Mouse (Mus musculus): ENCODE measurements around the gene Cdc14b. TPM values are rescaled to one million over a fixed set of nuclear protein-coding genes. Genes with fewer than 3 reads are reported as not detected.

The Cdc14b gene
- polyA plus RNA-seq, 1 experiment from 2014 or later: 29.6 TPM

- ATAC-seq (ENCODE audit: insufficient number of reproducible peaks, insufficient read depth, low FRiP score, low TSS enrichment, low read depth): no peak
- no peaks in the 10 kb centered on the region for H3K27me3 ChIP-seq
- H3K9me3 ChIP-seq: peaks cover 69% of the 10 kb centered on the region
- no peaks in the 10 kb centered on the region for H3K4me1 ChIP-seq (replicated peaks)
- H3K36me3 ChIP-seq: peaks cover 83% of the 10 kb centered on the region
- H3K4me3 ChIP-seq (replicated peaks): no peak overlapping the region
- H3K9ac ChIP-seq (replicated peaks): no peak overlapping the region
- WGBS: 99% methylated on average over 25 of the region's 25 CpGs
- H3K4me2 ChIP-seq: no peak overlapping the region
- H3K27ac ChIP-seq: no peak overlapping the region
These were observed 105.3 kb downstream of the Cdc14b start for GRCm38 (mm10) chr13:64169746-64170145.

- H3K27me3 ChIP-seq: peaks cover 14% of the 10 kb centered on the region; the same call in 1 of the 2 replicates
- H3K36me3 ChIP-seq: peaks cover 19% of the 10 kb centered on the region
- peak overlapping the region; percentile 79 for H3K4me2 ChIP-seq
- peaks cover 16% of the 10 kb centered on the region for H3K4me1 ChIP-seq (replicated peaks)
- 30% methylated on average over 13 of the region's 13 CpGs for WGBS
- peak overlapping the region; percentile 87; the same call in 1 of the 2 replicates for H3K9ac ChIP-seq (replicated peaks)
- no peak overlapping the region for H3K27ac ChIP-seq
- ATAC-seq (ENCODE audit: insufficient number of reproducible peaks, insufficient read depth, low FRiP score, low TSS enrichment, low read depth): no peak
- peaks cover 21% of the 10 kb centered on the region for H3K9me3 ChIP-seq
- peak overlapping the region; percentile 85 for H3K4me3 ChIP-seq (replicated peaks)
These were observed 111.9 kb downstream of the Cdc14b start for GRCm38 (mm10) chr13:64163147-64163715.

DNA sequence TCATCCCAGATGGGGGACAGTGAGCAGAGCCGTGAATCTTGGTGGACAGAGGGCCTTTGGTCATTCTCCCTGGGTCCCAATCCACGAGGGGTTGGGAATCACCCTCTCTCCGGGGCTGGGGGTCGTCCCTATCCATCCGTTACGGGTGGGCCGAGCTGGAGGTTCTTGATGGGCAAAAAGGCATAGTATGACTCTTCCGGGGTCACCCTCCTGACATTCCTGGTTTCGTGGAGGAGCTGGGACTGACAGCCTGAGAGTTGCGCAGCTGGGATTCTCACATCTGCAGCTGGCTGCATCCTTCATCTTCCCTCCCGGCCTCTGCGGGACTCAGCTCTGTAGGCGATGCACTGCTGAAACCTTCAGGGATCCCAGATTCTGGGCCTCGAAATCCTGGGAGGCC is 112.5 kb downstream of the Cdc14b start:
- Histone ChIP-seq H3K36me3 (peaks cover 16% of the 10 kb centered on the region), H3K4me3 (replicated peaks) (peak overlapping the region; percentile 85), H3K4me2 (peak overlapping the region; percentile 79), H3K27me3 (peaks cover 14% of the 10 kb centered on the region; the same call in 1 of the 2 replicates), H3K4me1 (replicated peaks) (peaks cover 16% of the 10 kb centered on the region), H3K9ac (replicated peaks) (peak overlapping the region; percentile 87), H3K9me3 (peaks cover 18% of the 10 kb centered on the region), H3K27ac (no peak overlapping the region)
- ATAC-seq (ENCODE audit: insufficient number of reproducible peaks, insufficient read depth, low FRiP score, low TSS enrichment, low read depth): no peak
- 1% methylated on average over 14 of the region's 14 CpGs for WGBS

GRCm38 (mm10) chr13:64161916-64162611 is 113.0 kb downstream of the Cdc14b start:
- peaks cover 12% of the 10 kb centered on the region for H3K9me3 ChIP-seq
- H3K27ac ChIP-seq: peak overlapping the region; percentile 83
- peak overlapping the region; percentile 85 for H3K4me3 ChIP-seq (replicated peaks)
- peaks cover 14% of the 10 kb centered on the region; the same call in 1 of the 2 replicates for H3K27me3 ChIP-seq
- H3K4me1 ChIP-seq (replicated peaks): peaks cover 16% of the 10 kb centered on the region
- peak overlapping the region; percentile 79 for H3K4me2 ChIP-seq
- H3K36me3 ChIP-seq: peaks cover 12% of the 10 kb centered on the region
- WGBS: under 1% methylated on average over 71 of the region's 71 CpGs
- peak overlapping the region; percentile 87 for H3K9ac ChIP-seq (replicated peaks)
- peak; percentile 52 for ATAC-seq (ENCODE audit: insufficient number of reproducible peaks, insufficient read depth, low FRiP score, low TSS enrichment, low read depth)

- WGBS: under 1% methylated on average over 31 of the region's 31 CpGs
- Histone ChIP-seq H3K9me3 (peaks cover 7% of the 10 kb centered on the region), H3K36me3 (peaks cover 6% of the 10 kb centered on the region), H3K4me3 (replicated peaks) (peak within 1 kb of the TSS; percentile 85), H3K9ac (replicated peaks) (peak within 1 kb of the TSS; percentile 87), H3K4me1 (replicated peaks) (peaks cover 16% of the 10 kb centered on the region), H3K27me3 (peaks cover 14% of the 10 kb centered on the region; the same call in 1 of the 2 replicates), H3K4me2 (peak within 1 kb of the TSS; percentile 79), H3K27ac (peak within 1 kb of the TSS; percentile 83)
- peak; percentile 98 for ATAC-seq (ENCODE audit: insufficient number of reproducible peaks, insufficient read depth, low FRiP score, low TSS enrichment, low read depth)
These were observed 113.6 kb downstream of the Cdc14b start, which contains the start of gene Habp4 for GRCm38 (mm10) chr13:64161548-64161915. Gene Habp4 (plus strand): TSS chr13:64161824.

DNA sequence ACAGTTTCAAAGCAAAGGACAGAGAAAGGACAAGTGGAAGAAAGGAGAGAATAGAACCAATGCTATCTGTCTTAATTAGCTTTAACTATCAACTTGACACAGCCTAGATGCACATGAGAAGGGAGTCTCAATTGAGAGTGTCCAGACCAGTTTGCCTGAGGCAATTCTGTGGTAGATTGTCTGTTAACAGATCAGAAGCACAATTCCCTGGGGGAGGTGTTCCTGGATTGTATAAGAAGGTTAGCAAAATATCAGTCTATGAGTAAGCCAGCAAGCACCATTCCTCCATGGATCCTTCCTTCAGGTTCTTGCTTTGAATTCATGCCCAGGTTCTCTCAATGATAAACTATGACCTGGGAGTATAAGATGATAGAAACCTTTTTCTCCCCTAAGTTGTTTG is 118.1 kb downstream of the Cdc14b start:
- ATAC-seq (ENCODE audit: insufficient number of reproducible peaks, insufficient read depth, low FRiP score, low TSS enrichment, low read depth): no peak
- Histone ChIP-seq H3K4me3 (replicated peaks) (no peak overlapping the region), H3K9ac (replicated peaks) (no peak overlapping the region), H3K4me1 (replicated peaks) (peaks cover 12% of the 10 kb centered on the region), H3K9me3 (no peaks in the 10 kb centered on the region), H3K36me3 (no peaks in the 10 kb centered on the region), H3K27ac (no peak overlapping the region), H3K27me3 (0 out of 2 replicates have a peak, but pooled peaks cover 7% of the 10 kb centered on the region), H3K4me2 (no peak overlapping the region)

DNA sequence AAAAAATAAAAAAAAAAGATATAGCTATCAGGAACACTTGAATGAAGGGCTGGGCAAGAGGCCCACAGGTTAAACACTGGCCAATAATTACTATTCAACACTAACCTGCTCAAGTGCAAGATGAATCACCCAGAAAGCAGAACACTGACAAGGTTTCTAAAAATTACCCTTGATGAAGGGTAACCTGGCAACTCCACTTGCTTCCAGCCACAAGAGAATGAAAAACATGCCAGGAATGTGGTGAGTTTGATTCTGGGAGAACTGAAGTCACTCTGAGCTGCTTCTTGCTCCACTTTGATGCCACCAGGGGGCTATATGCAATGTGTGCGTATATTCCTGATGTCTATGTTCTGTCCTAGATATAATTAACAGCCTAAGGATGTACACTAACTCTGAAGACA is 119.9 kb downstream of the Cdc14b start:
- no peak overlapping the region for H3K9ac ChIP-seq (replicated peaks)
- H3K4me2 ChIP-seq: no peak overlapping the region
- peaks cover 23% of the 10 kb centered on the region for H3K4me1 ChIP-seq (replicated peaks)
- no peak overlapping the region for H3K4me3 ChIP-seq (replicated peaks)
- H3K27me3 ChIP-seq: 0 out of 2 replicates have a peak, but pooled peaks cover 4% of the 10 kb centered on the region
- no peaks in the 10 kb centered on the region for H3K36me3 ChIP-seq
- 20% methylated on average over 1 of the region's 1 CpGs for WGBS
- no peak for ATAC-seq (ENCODE audit: insufficient number of reproducible peaks, insufficient read depth, low FRiP score, low TSS enrichment, low read depth)
- no peaks in the 10 kb centered on the region for H3K9me3 ChIP-seq
- no peak overlapping the region for H3K27ac ChIP-seq

- Histone ChIP-seq H3K4me1 (replicated peaks) (peaks cover 27% of the 10 kb centered on the region), H3K9me3 (no peaks in the 10 kb centered on the region), H3K9ac (replicated peaks) (no peak overlapping the region), H3K4me3 (replicated peaks) (no peak overlapping the region), H3K36me3 (no peaks in the 10 kb centered on the region), H3K27ac (no peak overlapping the region), H3K27me3 (no peaks in the 10 kb centered on the region), H3K4me2 (no peak overlapping the region)
- WGBS: 54% methylated on average over 2 of the region's 2 CpGs
- no peak for ATAC-seq (ENCODE audit: insufficient number of reproducible peaks, insufficient read depth, low FRiP score, low TSS enrichment, low read depth)
These were observed 120.4 kb downstream of the Cdc14b start for GRCm38 (mm10) chr13:64154651-64155050.

- peaks cover 27% of the 10 kb centered on the region for H3K4me1 ChIP-seq (replicated peaks)
These were observed 121.3 kb downstream of the Cdc14b start for GRCm38 (mm10) chr13:64153751-64154267.

GRCm38 (mm10) chr13:64153083-64153682 is 121.9 kb downstream of the Cdc14b start, which contains the start of gene Zfp367:
Gene Zfp367 (minus strand): TSS chr13:64153202.
- under 1% methylated on average over 55 of the region's 56 CpGs for WGBS
- Histone ChIP-seq H3K27ac (peak within 1 kb of the TSS; percentile 89), H3K9ac (replicated peaks) (peak within 1 kb of the TSS; percentile 78), H3K27me3 (no peaks in the 10 kb centered on the region), H3K4me2 (peak within 1 kb of the TSS; percentile 86), H3K4me1 (replicated peaks) (peaks cover 27% of the 10 kb centered on the region), H3K9me3 (no peaks in the 10 kb centered on the region), H3K4me3 (replicated peaks) (peak within 1 kb of the TSS; percentile 81), H3K36me3 (no peaks in the 10 kb centered on the region)
- ATAC-seq (ENCODE audit: insufficient number of reproducible peaks, insufficient read depth, low FRiP score, low TSS enrichment, low read depth): peak; percentile 98

More at GRCm38 (mm10) chr13:64153751-64154267, 121.3 kb downstream of the Cdc14b start:
- Histone ChIP-seq H3K9ac (replicated peaks) (peak overlapping the region; percentile 44), H3K9me3 (no peaks in the 10 kb centered on the region), H3K4me2 (peak overlapping the region; percentile 86), H3K4me3 (replicated peaks) (peak overlapping the region; percentile 81), H3K36me3 (no peaks in the 10 kb centered on the region), H3K27ac (peak overlapping the region; percentile 62), H3K27me3 (no peaks in the 10 kb centered on the region)
- 3% methylated on average over 18 of the region's 18 CpGs for WGBS
- ATAC-seq (ENCODE audit: insufficient number of reproducible peaks, insufficient read depth, low FRiP score, low TSS enrichment, low read depth): peak; percentile 38; the same call in 1 of the 2 replicates

DNA sequence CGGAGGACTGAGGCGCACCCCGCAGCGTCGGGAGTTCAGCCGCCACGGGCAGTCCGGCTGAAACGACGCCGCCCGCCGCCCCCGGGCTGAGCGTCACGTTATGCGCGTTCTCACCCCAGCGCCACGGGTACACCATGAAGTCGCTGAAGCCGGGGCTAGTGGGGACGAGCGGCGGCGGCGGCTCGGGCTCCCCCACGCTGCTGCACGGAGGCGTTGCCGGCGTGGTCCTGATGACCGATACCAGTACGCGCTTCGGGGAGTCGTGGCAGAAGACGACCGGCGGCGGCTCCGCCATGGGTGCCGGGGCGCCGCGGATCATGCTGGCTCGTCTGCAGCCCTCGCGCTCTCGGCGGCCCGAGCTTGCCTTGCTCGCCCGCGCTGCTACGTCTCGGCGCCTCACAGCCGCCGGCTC is 122.4 kb downstream of the Cdc14b start:
- Histone ChIP-seq H3K4me2 (peak overlapping the region; percentile 86), H3K4me1 (replicated peaks) (peaks cover 27% of the 10 kb centered on the region), H3K36me3 (no peaks in the 10 kb centered on the region), H3K9ac (replicated peaks) (peak overlapping the region; percentile 78), H3K27me3 (no peaks in the 10 kb centered on the region), H3K4me3 (replicated peaks) (peak overlapping the region; percentile 81), H3K27ac (peak overlapping the region; percentile 89), H3K9me3 (no peaks in the 10 kb centered on the region)
- under 1% methylated on average over 51 of the region's 61 CpGs for WGBS
- peak; percentile 8 for ATAC-seq (ENCODE audit: insufficient number of reproducible peaks, insufficient read depth, low FRiP score, low TSS enrichment, low read depth)
